Mouse (Mus musculus): Measurements from ENCODE around the gene Nupr1. TPM values are rescaled to one million over a fixed set of nuclear protein-coding genes. Genes with fewer than 3 reads are reported as not detected.

The Nupr1 gene
- polyA plus RNA-seq, 1 experiment = not detected

- Histone ChIP-seq H3K4me1 (ENCODE audit: control insufficient read depth, insufficient read depth, low read length) (peaks cover 8% of the 10 kb centered on the region), H3K4me3 (ENCODE audit: insufficient read depth, low read depth, low read length) (no peak overlapping the region), H3K27ac (ENCODE audit: insufficient read depth, low read depth, low read length) (no peak overlapping the region)
- WGBS = 92% methylated on average over 2 of the region's 2 CpGs
- TF ChIP-seq POLR2A (IDR thresholded peaks at IDR 0.05; ENCODE audit: insufficient read depth, low read depth, low read length) (no peak), CTCF (IDR thresholded peaks at IDR 0.05; ENCODE audit: insufficient read depth, low read depth, low read length) (no peak)
Measured at GRCm38 (mm10) chr7:126632478-126632877, 1.8 kb upstream of the Nupr1 start.

- Histone ChIP-seq H3K27ac (ENCODE audit: insufficient read depth, low read depth, low read length) (no peak overlapping the region), H3K4me1 (ENCODE audit: control insufficient read depth, insufficient read depth, low read length) (peaks cover 15% of the 10 kb centered on the region), H3K4me3 (ENCODE audit: insufficient read depth, low read depth, low read length) (no peak overlapping the region)
- WGBS = 34% methylated on average over 3 of the region's 3 CpGs
- no peak for TF ChIP-seq CTCF (IDR thresholded peaks at IDR 0.05; ENCODE audit: insufficient read depth, low read depth, low read length)
- no peak for TF ChIP-seq POLR2A (IDR thresholded peaks at IDR 0.05; ENCODE audit: insufficient read depth, low read depth, low read length)
Measured at GRCm38 (mm10) chr7:126629915-126630314, 746 bp downstream of the Nupr1 start.

GRCm38 (mm10) chr7:126628111-126628510 is 2.5 kb downstream of the Nupr1 start:
- H3K4me1 ChIP-seq (ENCODE audit: control insufficient read depth, insufficient read depth, low read length) = peaks cover 19% of the 10 kb centered on the region
- peak overlapping the region; percentile 51 for H3K27ac ChIP-seq (ENCODE audit: insufficient read depth, low read depth, low read length)
- TF ChIP-seq POLR2A (IDR thresholded peaks at IDR 0.05; ENCODE audit: insufficient read depth, low read depth, low read length) = no peak
- TF ChIP-seq CTCF (IDR thresholded peaks at IDR 0.05; ENCODE audit: insufficient read depth, low read depth, low read length) = no peak
- 42% methylated on average over 6 of the region's 6 CpGs for WGBS
- H3K4me3 ChIP-seq (ENCODE audit: insufficient read depth, low read depth, low read length) = no peak overlapping the region

- no peak overlapping the region for H3K4me3 ChIP-seq (ENCODE audit: insufficient read depth, low read depth, low read length)
- H3K27ac ChIP-seq (ENCODE audit: insufficient read depth, low read depth, low read length) = peak overlapping the region; percentile 49; the same call in 1 of the 2 replicates
- H3K4me1 ChIP-seq (ENCODE audit: control insufficient read depth, insufficient read depth, low read length) = peaks cover 19% of the 10 kb centered on the region
- no peak for TF ChIP-seq POLR2A (IDR thresholded peaks at IDR 0.05; ENCODE audit: insufficient read depth, low read depth, low read length)
- no peak for TF ChIP-seq CTCF (IDR thresholded peaks at IDR 0.05; ENCODE audit: insufficient read depth, low read depth, low read length)
- WGBS = 84% methylated on average over 3 of the region's 3 CpGs
Measured at GRCm38 (mm10) chr7:126625807-126626600, 4.7 kb downstream of the Nupr1 start.

- 9% methylated on average over 6 of the region's 6 CpGs for WGBS
Measured at GRCm38 (mm10) chr7:126625369-126625768, 5.3 kb downstream of the Nupr1 start.

GRCm38 (mm10) chr7:126624774-126625173 is 5.9 kb downstream of the Nupr1 start:
- WGBS = 77% methylated on average over 16 of the region's 16 CpGs
- Histone ChIP-seq H3K4me1 (ENCODE audit: control insufficient read depth, insufficient read depth, low read length) (peaks cover 19% of the 10 kb centered on the region), H3K4me3 (ENCODE audit: insufficient read depth, low read depth, low read length) (peak overlapping the region; percentile 16; the same call in 1 of the 2 replicates), H3K27ac (ENCODE audit: insufficient read depth, low read depth, low read length) (peak overlapping the region; percentile 59)
- no peak for TF ChIP-seq CTCF (IDR thresholded peaks at IDR 0.05; ENCODE audit: insufficient read depth, low read depth, low read length)
- TF ChIP-seq POLR2A (IDR thresholded peaks at IDR 0.05; ENCODE audit: insufficient read depth, low read depth, low read length) = no peak

More at GRCm38 (mm10) chr7:126625369-126625768, 5.3 kb downstream of the Nupr1 start:
- H3K4me1 ChIP-seq (ENCODE audit: control insufficient read depth, insufficient read depth, low read length) = peaks cover 19% of the 10 kb centered on the region
- H3K4me3 ChIP-seq (ENCODE audit: insufficient read depth, low read depth, low read length) = no peak overlapping the region
- H3K27ac ChIP-seq (ENCODE audit: insufficient read depth, low read depth, low read length) = peak overlapping the region; percentile 59
- TF ChIP-seq CTCF (IDR thresholded peaks at IDR 0.05; ENCODE audit: insufficient read depth, low read depth, low read length) (no peak), POLR2A (IDR thresholded peaks at IDR 0.05; ENCODE audit: insufficient read depth, low read depth, low read length) (0 out of 2 replicates have a peak, but pooled peaks have one; percentile 26)

- H3K4me1 ChIP-seq (ENCODE audit: control insufficient read depth, insufficient read depth, low read length) = peaks cover 18% of the 10 kb centered on the region
- H3K4me3 ChIP-seq (ENCODE audit: insufficient read depth, low read depth, low read length) = no peak overlapping the region
- 89% methylated on average over 1 of the region's 1 CpGs for WGBS
- TF ChIP-seq CTCF (IDR thresholded peaks at IDR 0.05; ENCODE audit: insufficient read depth, low read depth, low read length) = no peak
- TF ChIP-seq POLR2A (IDR thresholded peaks at IDR 0.05; ENCODE audit: insufficient read depth, low read depth, low read length) = no peak
- H3K27ac ChIP-seq (ENCODE audit: insufficient read depth, low read depth, low read length) = no peak overlapping the region
Measured at GRCm38 (mm10) chr7:126623381-126623780, 7.3 kb downstream of the Nupr1 start.

- 85% methylated on average over 9 of the region's 9 CpGs for WGBS
- TF ChIP-seq CTCF (IDR thresholded peaks at IDR 0.05; ENCODE audit: insufficient read depth, low read depth, low read length) (no peak), POLR2A (IDR thresholded peaks at IDR 0.05; ENCODE audit: insufficient read depth, low read depth, low read length) (no peak)
- Histone ChIP-seq H3K27ac (ENCODE audit: insufficient read depth, low read depth, low read length) (no peak overlapping the region), H3K4me1 (ENCODE audit: control insufficient read depth, insufficient read depth, low read length) (peaks cover 12% of the 10 kb centered on the region), H3K4me3 (ENCODE audit: insufficient read depth, low read depth, low read length) (no peak overlapping the region)
Measured at GRCm38 (mm10) chr7:126621452-126622359, 9.0 kb downstream of the Nupr1 start.
